Mouse (Mus musculus): ENCODE measurements around the gene Cadps2. TPM values are rescaled to one million over a fixed set of nuclear protein-coding genes. Genes with fewer than 3 reads are reported as not detected.

The Cadps2 gene
- polyA plus RNA-seq, 1 experiment = 0.02 TPM

GRCm38 (mm10) chr6:23728620-23729019 is 110.6 kb downstream of the Cadps2 start:
- H3K79me2 ChIP-seq (ENCODE audit: control insufficient read depth, insufficient read depth) = no peaks in the 10 kb centered on the region
- H3K27me3 ChIP-seq (ENCODE audit: control insufficient read depth, insufficient read depth, insufficient read length) = no peaks in the 10 kb centered on the region
- no peak overlapping the region for H3ac ChIP-seq (ENCODE audit: control insufficient read depth, insufficient read length)
- TF ChIP-seq REST (IDR thresholded peaks at IDR 0.05; ENCODE audit: insufficient read depth, insufficient read length) (no peak), MYOD1 (IDR thresholded peaks at IDR 0.05; ENCODE audit: control insufficient read depth in 1 of 3, insufficient read length in 2 of 3, low read depth in 2 of 3) (no peak), CEBPB (IDR thresholded peaks at IDR 0.05; ENCODE audit: insufficient read depth, poor library complexity, severe bottlenecking) (no peak), POLR2AphosphoS2 (IDR thresholded peaks at IDR 0.05; ENCODE audit: insufficient read length, low read depth) (no peak), MYOG (IDR thresholded peaks at IDR 0.05; ENCODE audit: control insufficient read depth in 1 of 3, insufficient read depth in 1 of 3, insufficient read length in 2 of 3, low read depth in 2 of 3) (no peak), POLR2A (IDR thresholded peaks at IDR 0.05; ENCODE audit: insufficient read length, low read depth) (no peak), USF1 (IDR thresholded peaks at IDR 0.05; ENCODE audit: low read depth) (no peak), TCF12 (IDR thresholded peaks at IDR 0.05; ENCODE audit: insufficient read depth, poor library complexity, severe bottlenecking) (no peak), SRF (IDR thresholded peaks at IDR 0.05; ENCODE audit: control insufficient read depth, insufficient read length, low read depth) (no peak), MAX (IDR thresholded peaks at IDR 0.05; ENCODE audit: low read depth) (no peak), E2F4 (IDR thresholded peaks at IDR 0.05; ENCODE audit: insufficient read depth) (no peak), TCF3 (IDR thresholded peaks at IDR 0.05; ENCODE audit: insufficient read length, low read depth) (no peak)
- no peaks in the 10 kb centered on the region for H3K36me3 ChIP-seq (ENCODE audit: control insufficient read depth, insufficient read depth)
- H3K4me2 ChIP-seq (ENCODE audit: low read depth) = no peak overlapping the region
- H3K4me3 ChIP-seq = no peak overlapping the region

- Histone ChIP-seq H3K4me3 (no peak overlapping the region), H3K27me3 (ENCODE audit: control insufficient read depth, insufficient read depth, insufficient read length) (no peaks in the 10 kb centered on the region), H3ac (ENCODE audit: control insufficient read depth, insufficient read length) (no peak overlapping the region), H3K79me2 (ENCODE audit: control insufficient read depth, insufficient read depth) (no peaks in the 10 kb centered on the region), H3K4me2 (ENCODE audit: low read depth) (no peak overlapping the region), H3K36me3 (ENCODE audit: control insufficient read depth, insufficient read depth) (no peaks in the 10 kb centered on the region)
- TF ChIP-seq POLR2AphosphoS2 (IDR thresholded peaks at IDR 0.05; ENCODE audit: insufficient read length, low read depth) (no peak), E2F4 (IDR thresholded peaks at IDR 0.05; ENCODE audit: insufficient read depth) (no peak), POLR2A (IDR thresholded peaks at IDR 0.05; ENCODE audit: insufficient read length, low read depth) (no peak), MYOD1 (IDR thresholded peaks at IDR 0.05; ENCODE audit: control insufficient read depth in 1 of 3, insufficient read length in 2 of 3, low read depth in 2 of 3) (no peak), REST (IDR thresholded peaks at IDR 0.05; ENCODE audit: insufficient read depth, insufficient read length) (no peak), SRF (IDR thresholded peaks at IDR 0.05; ENCODE audit: control insufficient read depth, insufficient read length, low read depth) (no peak), MYOG (IDR thresholded peaks at IDR 0.05; ENCODE audit: control insufficient read depth in 1 of 3, insufficient read depth in 1 of 3, insufficient read length in 2 of 3, low read depth in 2 of 3) (no peak), TCF12 (IDR thresholded peaks at IDR 0.05; ENCODE audit: insufficient read depth, poor library complexity, severe bottlenecking) (no peak), TCF3 (IDR thresholded peaks at IDR 0.05; ENCODE audit: insufficient read length, low read depth) (no peak), USF1 (IDR thresholded peaks at IDR 0.05; ENCODE audit: low read depth) (no peak), CEBPB (IDR thresholded peaks at IDR 0.05; ENCODE audit: insufficient read depth, poor library complexity, severe bottlenecking) (no peak), MAX (IDR thresholded peaks at IDR 0.05; ENCODE audit: low read depth) (no peak)
Observed at GRCm38 (mm10) chr6:23723697-23724096, 115.5 kb downstream of the Cadps2 start.

GRCm38 (mm10) chr6:23720401-23720800 is 118.8 kb downstream of the Cadps2 start:
- TF ChIP-seq MAX (IDR thresholded peaks at IDR 0.05; ENCODE audit: low read depth) (no peak), E2F4 (IDR thresholded peaks at IDR 0.05; ENCODE audit: insufficient read depth) (no peak), SRF (IDR thresholded peaks at IDR 0.05; ENCODE audit: control insufficient read depth, insufficient read length, low read depth) (no peak), REST (IDR thresholded peaks at IDR 0.05; ENCODE audit: insufficient read depth, insufficient read length) (no peak), CEBPB (IDR thresholded peaks at IDR 0.05; ENCODE audit: insufficient read depth, poor library complexity, severe bottlenecking) (no peak), TCF12 (IDR thresholded peaks at IDR 0.05; ENCODE audit: insufficient read depth, poor library complexity, severe bottlenecking) (no peak), POLR2AphosphoS2 (IDR thresholded peaks at IDR 0.05; ENCODE audit: insufficient read length, low read depth) (no peak), TCF3 (IDR thresholded peaks at IDR 0.05; ENCODE audit: insufficient read length, low read depth) (no peak), POLR2A (IDR thresholded peaks at IDR 0.05; ENCODE audit: insufficient read length, low read depth) (no peak), USF1 (IDR thresholded peaks at IDR 0.05; ENCODE audit: low read depth) (no peak), MYOD1 (IDR thresholded peaks at IDR 0.05; ENCODE audit: control insufficient read depth in 1 of 3, insufficient read length in 2 of 3, low read depth in 2 of 3) (no peak), MYOG (IDR thresholded peaks at IDR 0.05; ENCODE audit: control insufficient read depth in 1 of 3, insufficient read depth in 1 of 3, insufficient read length in 2 of 3, low read depth in 2 of 3) (no peak)
- Histone ChIP-seq H3ac (ENCODE audit: control insufficient read depth, insufficient read length) (no peak overlapping the region), H3K79me2 (ENCODE audit: control insufficient read depth, insufficient read depth) (no peaks in the 10 kb centered on the region), H3K27me3 (ENCODE audit: control insufficient read depth, insufficient read depth, insufficient read length) (no peaks in the 10 kb centered on the region), H3K4me2 (ENCODE audit: low read depth) (no peak overlapping the region), H3K36me3 (ENCODE audit: control insufficient read depth, insufficient read depth) (no peaks in the 10 kb centered on the region), H3K4me3 (no peak overlapping the region)

GRCm38 (mm10) chr6:23707506-23707905 is 131.7 kb downstream of the Cadps2 start:
- no peak overlapping the region for H3K4me3 ChIP-seq
- H3K27me3 ChIP-seq (ENCODE audit: control insufficient read depth, insufficient read depth, insufficient read length) = no peaks in the 10 kb centered on the region
- no peaks in the 10 kb centered on the region for H3K79me2 ChIP-seq (ENCODE audit: control insufficient read depth, insufficient read depth)
- no peak for TF ChIP-seq POLR2AphosphoS2 (IDR thresholded peaks at IDR 0.05; ENCODE audit: insufficient read length, low read depth)
- TF ChIP-seq E2F4 (IDR thresholded peaks at IDR 0.05; ENCODE audit: insufficient read depth) = no peak
- TF ChIP-seq USF1 (IDR thresholded peaks at IDR 0.05; ENCODE audit: low read depth) = no peak
- no peak for TF ChIP-seq POLR2A (IDR thresholded peaks at IDR 0.05; ENCODE audit: insufficient read length, low read depth)
- no peak for TF ChIP-seq MYOD1 (IDR thresholded peaks at IDR 0.05; ENCODE audit: control insufficient read depth in 1 of 3, insufficient read length in 2 of 3, low read depth in 2 of 3)
- no peak for TF ChIP-seq SRF (IDR thresholded peaks at IDR 0.05; ENCODE audit: control insufficient read depth, insufficient read length, low read depth)
- no peak for TF ChIP-seq MAX (IDR thresholded peaks at IDR 0.05; ENCODE audit: low read depth)
- no peak for TF ChIP-seq TCF12 (IDR thresholded peaks at IDR 0.05; ENCODE audit: insufficient read depth, poor library complexity, severe bottlenecking)
- no peak for TF ChIP-seq TCF3 (IDR thresholded peaks at IDR 0.05; ENCODE audit: insufficient read length, low read depth)
- no peak for TF ChIP-seq REST (IDR thresholded peaks at IDR 0.05; ENCODE audit: insufficient read depth, insufficient read length)
- TF ChIP-seq MYOG (IDR thresholded peaks at IDR 0.05; ENCODE audit: control insufficient read depth in 1 of 3, insufficient read depth in 1 of 3, insufficient read length in 2 of 3, low read depth in 2 of 3) = no peak
- no peak for TF ChIP-seq CEBPB (IDR thresholded peaks at IDR 0.05; ENCODE audit: insufficient read depth, poor library complexity, severe bottlenecking)
- H3ac ChIP-seq (ENCODE audit: control insufficient read depth, insufficient read length) = no peak overlapping the region
- no peaks in the 10 kb centered on the region for H3K36me3 ChIP-seq (ENCODE audit: control insufficient read depth, insufficient read depth)
- H3K4me2 ChIP-seq (ENCODE audit: low read depth) = no peak overlapping the region

All from myocyte (in vitro differentiated cells).